Mouse (Mus musculus): ENCODE data around the gene Lonp2. TPM values are rescaled to one million over a fixed set of nuclear protein-coding genes. Genes with fewer than 3 reads are reported as not detected.
A peak's percentile ranks its signal among the peaks of the same experiment; 100 is the strongest.

Lonp2 gene
- polyA plus RNA-seq, 1 experiment from 2014 or later, result 55.6 TPM

- Histone ChIP-seq H3K27me3 (no peaks in the 10 kb centered on the region), H3K4me2 (no peak overlapping the region), H3K36me3 (no peaks in the 10 kb centered on the region), H3K4me1 (no peaks in the 10 kb centered on the region), H3K27ac (no peak overlapping the region), H3K4me3 (no peak overlapping the region), H3K9ac (no peak overlapping the region), H3K9me3 (no peaks in the 10 kb centered on the region)
- 45% methylated on average over 3 of the region's 3 CpGs for WGBS
- no peak for ATAC-seq (ENCODE audit: borderline replicate concordance, extremely low read depth, low FRiP score, low TSS enrichment)
Measured at GRCm38 (mm10) chr8:86594159-86594796, 29.6 kb upstream of the Lonp2 start.

GRCm38 (mm10) chr8:86595671-86596070 is 28.2 kb upstream of the Lonp2 start:
- H3K9me3 ChIP-seq, result no peaks in the 10 kb centered on the region
- H3K4me3 ChIP-seq, result no peak overlapping the region
- no peaks in the 10 kb centered on the region for H3K27me3 ChIP-seq
- no peak overlapping the region for H3K9ac ChIP-seq
- H3K36me3 ChIP-seq, result no peaks in the 10 kb centered on the region
- ATAC-seq (ENCODE audit: borderline replicate concordance, extremely low read depth, low FRiP score, low TSS enrichment), result no peak
- WGBS, result 73% methylated on average over 5 of the region's 5 CpGs
- no peaks in the 10 kb centered on the region for H3K4me1 ChIP-seq
- no peak overlapping the region for H3K27ac ChIP-seq
- no peak overlapping the region for H3K4me2 ChIP-seq

DNA sequence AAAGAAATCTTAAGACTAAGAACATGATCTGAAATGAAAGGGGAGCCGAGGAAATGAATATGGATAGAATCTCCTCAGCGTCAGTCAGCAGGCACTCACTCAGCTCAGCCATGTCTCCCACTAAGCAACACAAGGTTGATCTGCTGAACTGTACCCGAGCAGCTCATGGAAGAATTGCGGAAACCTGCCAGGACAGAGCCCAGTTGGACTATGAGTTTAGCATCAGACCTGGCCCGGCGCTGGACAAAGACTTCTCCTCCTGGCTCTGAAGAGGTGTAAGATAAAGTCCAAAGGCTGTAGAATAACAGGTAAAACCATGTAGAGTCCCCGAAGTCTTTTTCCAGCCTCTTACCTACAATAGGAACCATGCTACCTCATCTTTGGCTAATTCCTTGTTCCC is 26.2 kb upstream of the Lonp2 start:
- Histone ChIP-seq H3K4me2 (no peak overlapping the region), H3K4me1 (no peaks in the 10 kb centered on the region), H3K27me3 (no peaks in the 10 kb centered on the region), H3K27ac (no peak overlapping the region), H3K4me3 (no peak overlapping the region), H3K9me3 (no peaks in the 10 kb centered on the region), H3K36me3 (no peaks in the 10 kb centered on the region), H3K9ac (no peak overlapping the region)
- 83% methylated on average over 7 of the region's 7 CpGs for WGBS
- no peak for ATAC-seq (ENCODE audit: borderline replicate concordance, extremely low read depth, low FRiP score, low TSS enrichment)

GRCm38 (mm10) chr8:86599299-86599698 is 24.5 kb upstream of the Lonp2 start:
- H3K27me3 ChIP-seq, result no peaks in the 10 kb centered on the region
- H3K36me3 ChIP-seq, result no peaks in the 10 kb centered on the region
- no peak overlapping the region for H3K4me3 ChIP-seq
- H3K4me2 ChIP-seq, result no peak overlapping the region
- no peaks in the 10 kb centered on the region for H3K9me3 ChIP-seq
- 80% methylated on average over 6 of the region's 6 CpGs for WGBS
- no peak for ATAC-seq (ENCODE audit: borderline replicate concordance, extremely low read depth, low FRiP score, low TSS enrichment)
- no peaks in the 10 kb centered on the region for H3K4me1 ChIP-seq
- no peak overlapping the region for H3K9ac ChIP-seq
- no peak overlapping the region for H3K27ac ChIP-seq

DNA sequence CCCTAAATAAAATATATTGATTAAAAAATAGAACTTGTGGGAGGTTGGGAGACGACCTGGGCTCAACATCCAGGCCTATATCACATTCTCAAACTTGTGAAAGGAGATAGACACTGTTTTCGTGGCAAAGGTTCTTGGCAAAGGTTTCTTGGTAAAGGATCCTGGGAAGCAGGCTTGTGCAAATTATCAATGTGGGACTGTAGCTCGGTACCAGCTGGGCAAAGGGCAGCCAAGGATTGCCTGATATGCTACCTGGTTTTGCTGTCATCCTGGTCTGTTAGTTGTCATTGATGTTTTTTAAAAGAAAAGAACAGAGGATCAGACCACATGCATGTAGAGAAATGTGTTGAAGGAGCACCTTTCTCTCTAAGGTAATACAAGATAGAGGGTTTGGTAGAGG is 23.5 kb upstream of the Lonp2 start:
- Histone ChIP-seq H3K27ac (no peak overlapping the region), H3K36me3 (no peaks in the 10 kb centered on the region), H3K4me1 (no peaks in the 10 kb centered on the region), H3K4me2 (no peak overlapping the region), H3K9ac (no peak overlapping the region), H3K4me3 (no peak overlapping the region), H3K27me3 (no peaks in the 10 kb centered on the region), H3K9me3 (no peaks in the 10 kb centered on the region)
- no peak for ATAC-seq (ENCODE audit: borderline replicate concordance, extremely low read depth, low FRiP score, low TSS enrichment)
- WGBS, result 60% methylated on average over 3 of the region's 3 CpGs

DNA sequence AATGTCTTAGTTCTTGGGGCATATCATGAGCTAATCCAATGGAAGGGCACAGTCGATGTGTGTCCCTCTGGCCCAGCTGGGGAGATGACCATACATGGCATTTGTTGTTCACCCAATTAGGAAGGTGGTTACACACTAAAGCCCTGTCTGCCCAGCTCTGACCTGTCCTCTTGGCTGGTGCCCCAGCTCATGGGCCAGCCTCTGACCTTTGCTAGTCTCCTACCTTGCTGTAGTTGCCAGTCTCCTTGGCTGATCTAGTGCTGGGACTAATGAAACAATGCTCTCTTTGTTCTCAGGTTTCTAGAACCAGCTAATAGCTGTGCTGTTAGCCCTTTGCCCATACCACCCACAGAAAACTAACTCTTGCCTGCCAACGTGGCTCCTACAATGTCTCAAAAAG is 20.7 kb upstream of the Lonp2 start:
- Histone ChIP-seq H3K27me3 (no peaks in the 10 kb centered on the region), H3K4me1 (no peaks in the 10 kb centered on the region), H3K4me2 (no peak overlapping the region), H3K36me3 (no peaks in the 10 kb centered on the region), H3K27ac (no peak overlapping the region), H3K9me3 (no peaks in the 10 kb centered on the region), H3K9ac (no peak overlapping the region), H3K4me3 (no peak overlapping the region)
- no peak for ATAC-seq (ENCODE audit: borderline replicate concordance, extremely low read depth, low FRiP score, low TSS enrichment)
- 67% methylated on average over 2 of the region's 2 CpGs for WGBS

DNA sequence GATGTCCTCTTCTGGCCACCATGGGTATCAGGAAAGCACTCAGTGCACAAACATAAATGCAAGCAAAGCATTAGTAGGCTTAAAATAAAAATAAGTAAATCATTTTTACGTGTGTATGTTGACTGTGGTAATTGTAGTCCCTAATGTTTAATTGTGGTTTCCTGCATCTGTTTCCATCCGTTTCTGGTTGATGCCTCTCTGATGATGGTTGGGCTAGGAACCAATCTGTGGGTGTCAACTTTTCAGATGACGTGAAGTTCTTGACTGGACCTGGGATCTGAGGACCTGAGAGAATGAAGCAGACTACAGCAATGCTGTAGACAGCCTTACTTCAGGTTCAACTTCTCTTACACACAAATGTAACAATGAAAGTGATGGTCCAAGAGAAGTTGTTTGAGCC is 19.2 kb upstream of the Lonp2 start:
- 58% methylated on average over 3 of the region's 3 CpGs for WGBS
- no peak for ATAC-seq (ENCODE audit: borderline replicate concordance, extremely low read depth, low FRiP score, low TSS enrichment)
- Histone ChIP-seq H3K4me1 (no peaks in the 10 kb centered on the region), H3K9me3 (no peaks in the 10 kb centered on the region), H3K4me2 (no peak overlapping the region), H3K9ac (no peak overlapping the region), H3K4me3 (no peak overlapping the region), H3K27me3 (no peaks in the 10 kb centered on the region), H3K27ac (no peak overlapping the region), H3K36me3 (no peaks in the 10 kb centered on the region)

- no peak overlapping the region for H3K27ac ChIP-seq
- H3K4me3 ChIP-seq, result no peak overlapping the region
- WGBS, result 43% methylated on average over 2 of the region's 2 CpGs
- H3K9ac ChIP-seq, result no peak overlapping the region
- no peak for ATAC-seq (ENCODE audit: borderline replicate concordance, extremely low read depth, low FRiP score, low TSS enrichment)
- H3K9me3 ChIP-seq, result no peaks in the 10 kb centered on the region
- no peaks in the 10 kb centered on the region for H3K27me3 ChIP-seq
- no peaks in the 10 kb centered on the region for H3K36me3 ChIP-seq
- H3K4me1 ChIP-seq, result no peaks in the 10 kb centered on the region
- no peak overlapping the region for H3K4me2 ChIP-seq
Measured at GRCm38 (mm10) chr8:86613798-86614197, 10.0 kb upstream of the Lonp2 start.

DNA sequence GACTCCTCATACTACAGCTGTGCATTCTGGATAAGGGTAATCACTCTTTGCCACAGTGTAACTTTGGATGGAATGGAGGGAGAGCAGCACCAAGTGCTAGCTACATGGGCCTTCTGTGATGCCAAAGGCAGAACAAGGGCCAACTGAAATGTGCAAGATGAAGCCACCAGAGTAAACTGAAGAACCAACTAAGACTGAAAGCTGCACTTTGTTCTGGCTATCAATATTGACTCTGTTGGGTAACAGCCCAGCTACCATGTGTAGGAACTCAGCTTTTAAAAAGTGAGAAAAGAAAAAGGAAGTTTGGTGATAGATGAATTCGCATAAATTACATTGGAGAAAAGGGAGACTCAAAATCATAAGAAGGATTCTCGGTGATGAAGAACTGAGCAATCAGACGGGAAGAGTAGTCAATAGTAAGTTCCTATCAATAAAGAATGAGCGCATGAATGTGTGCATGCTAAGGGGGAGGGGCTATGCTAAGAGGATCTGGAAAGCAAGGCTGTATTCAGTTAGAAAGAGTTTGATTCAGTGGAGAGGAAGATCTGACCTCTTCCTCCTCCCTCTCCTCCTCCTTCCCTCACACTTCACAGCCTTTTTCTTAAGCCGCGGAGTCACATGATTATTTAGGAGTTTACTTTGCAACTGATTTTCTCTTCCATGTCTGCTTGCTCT is 8.6 kb upstream of the Lonp2 start:
- no peak overlapping the region for H3K4me3 ChIP-seq
- H3K36me3 ChIP-seq, result no peaks in the 10 kb centered on the region
- ATAC-seq (ENCODE audit: borderline replicate concordance, extremely low read depth, low FRiP score, low TSS enrichment), result no peak
- no peak overlapping the region for H3K27ac ChIP-seq
- 84% methylated on average over 6 of the region's 6 CpGs for WGBS
- H3K27me3 ChIP-seq, result no peaks in the 10 kb centered on the region
- no peak overlapping the region for H3K4me2 ChIP-seq
- H3K4me1 ChIP-seq, result no peaks in the 10 kb centered on the region
- H3K9me3 ChIP-seq, result no peaks in the 10 kb centered on the region
- H3K9ac ChIP-seq, result no peak overlapping the region

- 72% methylated on average over 7 of the region's 7 CpGs for WGBS
- H3K36me3 ChIP-seq, result no peaks in the 10 kb centered on the region
- H3K4me3 ChIP-seq, result no peak overlapping the region
- no peak for ATAC-seq (ENCODE audit: borderline replicate concordance, extremely low read depth, low FRiP score, low TSS enrichment)
- H3K9me3 ChIP-seq, result no peaks in the 10 kb centered on the region
- H3K27ac ChIP-seq, result no peak overlapping the region
- H3K27me3 ChIP-seq, result no peaks in the 10 kb centered on the region
- H3K9ac ChIP-seq, result no peak overlapping the region
- H3K4me1 ChIP-seq, result no peaks in the 10 kb centered on the region
- no peak overlapping the region for H3K4me2 ChIP-seq
Measured at GRCm38 (mm10) chr8:86617759-86618387, 6.0 kb upstream of the Lonp2 start.

- peak overlapping the region; percentile 54 for H3K9ac ChIP-seq
- WGBS, result under 1% methylated on average over 12 of the region's 14 CpGs
Measured at GRCm38 (mm10) chr8:86623551-86623910, 312 bp upstream of the Lonp2 start.

GRCm38 (mm10) chr8:86624915-86625314 is 1.1 kb downstream of the Lonp2 start:
- 26% methylated on average over 7 of the region's 7 CpGs for WGBS
- Histone ChIP-seq H3K27ac (no peak overlapping the region), H3K4me2 (peak overlapping the region; percentile 80), H3K9me3 (no peaks in the 10 kb centered on the region), H3K27me3 (no peaks in the 10 kb centered on the region), H3K9ac (peak overlapping the region; percentile 62; the same call in 1 of the 2 replicates), H3K4me3 (peak overlapping the region; percentile 89), H3K4me1 (peaks cover 10% of the 10 kb centered on the region), H3K36me3 (no peaks in the 10 kb centered on the region)
- ATAC-seq (ENCODE audit: borderline replicate concordance, extremely low read depth, low FRiP score, low TSS enrichment), result no peak

More at GRCm38 (mm10) chr8:86623551-86623910, 312 bp upstream of the Lonp2 start:
- Histone ChIP-seq H3K27ac (peak overlapping the region; percentile 59; the same call in 1 of the 2 replicates), H3K4me3 (peak overlapping the region; percentile 89), H3K4me2 (peak overlapping the region; percentile 80), H3K4me1 (peaks cover 10% of the 10 kb centered on the region), H3K9me3 (no peaks in the 10 kb centered on the region), H3K27me3 (no peaks in the 10 kb centered on the region), H3K36me3 (no peaks in the 10 kb centered on the region)
- ATAC-seq (ENCODE audit: borderline replicate concordance, extremely low read depth, low FRiP score, low TSS enrichment), result no peak

All from lung, embryonic 15.5 days (tissue).